Mouse (Mus musculus) layer of hippocampus, adult 8-10 months (tissue): ENCODE data around the gene Actg1. TPM values are rescaled to one million over a fixed set of nuclear protein-coding genes. Genes with fewer than 3 reads are reported as not detected.

Source experiments
- DNase-seq, 2 experiments: peaks; one replicate each; pipeline ENCODE4 v3.0.0; 2022; ENCODE audit warnings: low spot score in 2 of 2
- total RNA-seq, 4 experiments: library from RNA; stranded (reverse); gene quantifications; 2 replicates each; pipeline ENCODE4 v1.2.4; 2022

The Actg1 gene
- total RNA-seq, 4 experiments from 2014 or later: 1,218 to 1,398 (median 1,309) TPM

GRCm38 (mm10) chr11:120312069-120312468 lies 36.3 kb downstream of the Actg1 start:
- DNase-seq: peak in 1 of 2 experiments; percentile 1

- DNase-seq: peak in 1 of 2 experiments; percentile 7
These were observed 36.8 kb downstream of the Actg1 start for GRCm38 (mm10) chr11:120311561-120311960.

GRCm38 (mm10) chr11:120310813-120311312 lies 37.5 kb downstream of the Actg1 start:
- peak; percentile 91 to 94 for DNase-seq

GRCm38 (mm10) chr11:120308441-120309320 lies 39.7 kb downstream of the Actg1 start:
- no peak for DNase-seq

GRCm38 (mm10) chr11:120307566-120308430 lies 40.5 kb downstream of the Actg1 start:
- peak; percentile 89 to 98 for DNase-seq

- no peak for DNase-seq
These were observed 41.3 kb downstream of the Actg1 start for GRCm38 (mm10) chr11:120307132-120307413.

GRCm38 (mm10) chr11:120306366-120307131 lies 41.8 kb downstream of the Actg1 start:
- DNase-seq: no peak

GRCm38 (mm10) chr11:120305535-120306365 lies 42.6 kb downstream of the Actg1 start:
- no peak for DNase-seq

- peak; percentile 73 to 77 for DNase-seq
These were observed 43.3 kb downstream of the Actg1 start for GRCm38 (mm10) chr11:120304886-120305534.

GRCm38 (mm10) chr11:120304350-120304694 lies 44.0 kb downstream of the Actg1 start:
- no peak for DNase-seq

GRCm38 (mm10) chr11:120303559-120304349 lies 44.6 kb downstream of the Actg1 start:
- DNase-seq: no peak

GRCm38 (mm10) chr11:120303119-120303518 lies 45.2 kb downstream of the Actg1 start:
- DNase-seq: no peak

GRCm38 (mm10) chr11:120299484-120299883 lies 48.9 kb downstream of the Actg1 start:
- DNase-seq: no peak

GRCm38 (mm10) chr11:120298441-120299141 lies 49.8 kb downstream of the Actg1 start:
- DNase-seq: no peak

GRCm38 (mm10) chr11:120297767-120298166 lies 50.6 kb downstream of the Actg1 start:
- no peak for DNase-seq

GRCm38 (mm10) chr11:120296305-120297144 lies 51.8 kb downstream of the Actg1 start:
- DNase-seq: no peak
